Mouse (Mus musculus): ENCODE measurements around the gene E2f8. TPM values are rescaled to one million over a fixed set of nuclear protein-coding genes. Genes with fewer than 3 reads are reported as not detected.

Gene E2f8
- polyA plus RNA-seq, 1 experiment from 2014 or later: 14.6 TPM

GRCm38 (mm10) chr7:48897539-48898163, 16.3 kb upstream of the E2f8 start:
- no peak overlapping the region for H3K27ac ChIP-seq (replicated peaks; ENCODE audit: low read depth, low read length)
- H3K4me1 ChIP-seq (ENCODE audit: control insufficient read depth, insufficient read depth, low read length): no peaks in the 10 kb centered on the region
- H3K27me3 ChIP-seq (ENCODE audit: control insufficient read depth, insufficient read depth, low read length): no peaks in the 10 kb centered on the region
- WGBS: 72% methylated on average over 24 of the region's 24 CpGs
- no peaks in the 10 kb centered on the region for H3K9me3 ChIP-seq (ENCODE audit: control insufficient read depth, low read length)
- ATAC-seq (ENCODE audit: insufficient number of reproducible peaks, low FRiP score, low TSS enrichment, low read depth) (no peak), DNase-seq (ENCODE audit: low spot score) (peak; percentile 29)
- H3K4me3 ChIP-seq (ENCODE audit: low read depth, low read length): no peak overlapping the region
- no peak overlapping the region for H3K9ac ChIP-seq (ENCODE audit: low read length)
- H3K36me3 ChIP-seq (ENCODE audit: control insufficient read depth, insufficient read depth, low read length): no peaks in the 10 kb centered on the region
- H3K4me2 ChIP-seq (ENCODE audit: low read depth, severe bottlenecking): no peak overlapping the region

DNA sequence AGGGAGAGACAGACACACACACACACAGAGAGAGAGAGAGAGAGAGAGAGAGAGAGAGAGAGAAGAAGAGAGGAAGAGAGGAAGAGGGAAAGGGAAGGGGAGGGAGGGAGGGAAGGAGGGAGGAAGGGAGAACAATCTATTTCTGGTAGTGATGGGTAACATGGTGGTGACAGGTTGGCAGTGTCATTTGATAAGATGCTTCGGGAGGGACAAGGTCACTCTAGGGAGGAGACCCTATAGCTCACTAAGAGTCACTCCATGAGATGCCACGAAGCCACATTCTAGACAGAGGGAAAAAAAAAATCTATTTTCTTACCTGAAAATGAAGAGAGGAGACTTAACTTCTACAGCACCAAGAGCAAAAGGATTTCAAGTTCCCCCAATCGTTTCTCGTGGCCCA, 14.7 kb upstream of the E2f8 start:
- ATAC-seq (ENCODE audit: insufficient number of reproducible peaks, low FRiP score, low TSS enrichment, low read depth) (no peak), DNase-seq (ENCODE audit: low spot score) (no peak)
- H3K27me3 ChIP-seq (ENCODE audit: control insufficient read depth, insufficient read depth, low read length): no peaks in the 10 kb centered on the region
- H3K27ac ChIP-seq (replicated peaks; ENCODE audit: low read depth, low read length): no peak overlapping the region
- no peak overlapping the region for H3K4me3 ChIP-seq (ENCODE audit: low read depth, low read length)
- H3K4me1 ChIP-seq (ENCODE audit: control insufficient read depth, insufficient read depth, low read length): peaks cover 2% of the 10 kb centered on the region; the same call in 1 of the 2 replicates
- no peak overlapping the region for H3K4me2 ChIP-seq (ENCODE audit: low read depth, severe bottlenecking)
- no peaks in the 10 kb centered on the region for H3K9me3 ChIP-seq (ENCODE audit: control insufficient read depth, low read length)
- WGBS: 85% methylated on average over 4 of the region's 4 CpGs
- no peak overlapping the region for H3K9ac ChIP-seq (ENCODE audit: low read length)
- H3K36me3 ChIP-seq (ENCODE audit: control insufficient read depth, insufficient read depth, low read length): no peaks in the 10 kb centered on the region

DNA sequence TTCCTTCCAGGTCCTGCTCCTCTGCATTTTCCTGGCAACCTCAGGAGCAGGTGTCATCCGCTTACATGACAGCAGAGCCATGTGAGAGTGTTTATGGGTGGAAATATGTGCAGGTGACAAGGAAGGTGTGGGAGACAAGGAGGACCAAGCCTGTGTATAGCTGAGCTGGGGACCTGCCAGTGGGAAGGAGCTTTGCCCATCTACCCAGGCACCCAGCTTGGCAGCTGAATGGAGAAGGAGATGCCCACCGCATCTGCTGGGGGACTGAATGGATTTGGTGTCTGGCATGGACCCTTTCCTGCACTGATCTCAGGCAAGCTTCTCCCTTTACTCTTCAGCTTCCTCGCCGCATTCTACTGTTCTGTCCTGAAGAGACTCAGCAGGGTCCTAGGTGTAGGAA, 14.1 kb upstream of the E2f8 start:
- ATAC-seq (ENCODE audit: insufficient number of reproducible peaks, low FRiP score, low TSS enrichment, low read depth): no peak
- DNase-seq (ENCODE audit: low spot score): no peak
- H3K4me3 ChIP-seq (ENCODE audit: low read depth, low read length): no peak overlapping the region
- no peak overlapping the region for H3K27ac ChIP-seq (replicated peaks; ENCODE audit: low read depth, low read length)
- H3K4me2 ChIP-seq (ENCODE audit: low read depth, severe bottlenecking): no peak overlapping the region
- WGBS: 91% methylated on average over 4 of the region's 4 CpGs
- H3K4me1 ChIP-seq (ENCODE audit: control insufficient read depth, insufficient read depth, low read length): peaks cover 4% of the 10 kb centered on the region; the same call in 1 of the 2 replicates
- H3K27me3 ChIP-seq (ENCODE audit: control insufficient read depth, insufficient read depth, low read length): no peaks in the 10 kb centered on the region
- no peaks in the 10 kb centered on the region for H3K9me3 ChIP-seq (ENCODE audit: control insufficient read depth, low read length)
- H3K9ac ChIP-seq (ENCODE audit: low read length): no peak overlapping the region
- H3K36me3 ChIP-seq (ENCODE audit: control insufficient read depth, insufficient read depth, low read length): no peaks in the 10 kb centered on the region

DNA sequence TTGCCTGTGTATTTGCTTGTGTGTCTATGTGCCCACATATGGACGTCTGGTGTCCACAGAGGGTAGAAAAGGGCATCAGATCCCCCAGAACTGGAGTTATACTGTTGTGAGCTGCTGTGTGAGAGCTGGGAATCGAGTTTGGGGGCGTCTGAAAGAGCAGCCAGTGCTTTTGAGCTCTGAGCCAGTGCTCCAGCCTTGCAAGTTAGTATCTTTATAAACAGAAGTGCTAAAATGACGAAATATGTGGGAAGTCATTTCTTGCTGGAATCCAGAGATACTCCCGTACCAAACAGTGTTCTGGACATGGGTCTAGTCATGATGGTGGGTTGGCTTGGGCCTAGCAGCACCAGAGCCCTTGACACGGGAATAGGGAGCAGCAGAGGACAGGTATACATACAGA, 13.4 kb upstream of the E2f8 start:
- H3K27ac ChIP-seq (replicated peaks; ENCODE audit: low read depth, low read length): no peak overlapping the region
- H3K9ac ChIP-seq (ENCODE audit: low read length): no peak overlapping the region
- no peak overlapping the region for H3K4me3 ChIP-seq (ENCODE audit: low read depth, low read length)
- no peaks in the 10 kb centered on the region for H3K27me3 ChIP-seq (ENCODE audit: control insufficient read depth, insufficient read depth, low read length)
- H3K4me1 ChIP-seq (ENCODE audit: control insufficient read depth, insufficient read depth, low read length): peaks cover 4% of the 10 kb centered on the region; the same call in 1 of the 2 replicates
- no peaks in the 10 kb centered on the region for H3K36me3 ChIP-seq (ENCODE audit: control insufficient read depth, insufficient read depth, low read length)
- H3K9me3 ChIP-seq (ENCODE audit: control insufficient read depth, low read length): no peaks in the 10 kb centered on the region
- no peak overlapping the region for H3K4me2 ChIP-seq (ENCODE audit: low read depth, severe bottlenecking)
- ATAC-seq (ENCODE audit: insufficient number of reproducible peaks, low FRiP score, low TSS enrichment, low read depth): no peak
- WGBS: 79% methylated on average over 6 of the region's 6 CpGs
- DNase-seq (ENCODE audit: low spot score): no peak

DNA sequence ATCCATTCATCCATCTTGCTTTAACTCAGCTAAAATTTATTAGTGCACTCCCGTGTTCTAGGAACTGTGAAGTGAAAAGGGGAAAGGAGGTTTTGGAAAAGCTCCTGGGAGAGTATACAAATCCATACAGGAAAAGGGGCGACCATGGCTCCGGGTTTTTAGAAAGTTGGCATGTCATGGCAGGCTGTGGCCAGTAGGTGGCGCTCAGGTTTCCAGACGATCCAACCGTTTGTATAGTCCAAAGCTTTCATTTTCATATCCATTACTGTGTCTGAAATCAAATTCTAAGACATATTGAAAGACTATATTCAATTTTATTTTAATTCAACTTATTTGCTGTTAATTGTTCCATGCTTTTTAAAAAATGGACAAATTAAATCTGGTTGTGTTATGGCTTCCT, 12.8 kb upstream of the E2f8 start:
- no peak overlapping the region for H3K4me2 ChIP-seq (ENCODE audit: low read depth, severe bottlenecking)
- 2% methylated on average over 6 of the region's 6 CpGs for WGBS
- no peak overlapping the region for H3K4me3 ChIP-seq (ENCODE audit: low read depth, low read length)
- no peak overlapping the region for H3K9ac ChIP-seq (ENCODE audit: low read length)
- H3K9me3 ChIP-seq (ENCODE audit: control insufficient read depth, low read length): no peaks in the 10 kb centered on the region
- H3K27me3 ChIP-seq (ENCODE audit: control insufficient read depth, insufficient read depth, low read length): no peaks in the 10 kb centered on the region
- peak; percentile 84 for DNase-seq (ENCODE audit: low spot score)
- no peak overlapping the region for H3K27ac ChIP-seq (replicated peaks; ENCODE audit: low read depth, low read length)
- peaks cover 4% of the 10 kb centered on the region; the same call in 1 of the 2 replicates for H3K4me1 ChIP-seq (ENCODE audit: control insufficient read depth, insufficient read depth, low read length)
- H3K36me3 ChIP-seq (ENCODE audit: control insufficient read depth, insufficient read depth, low read length): no peaks in the 10 kb centered on the region
- ATAC-seq (ENCODE audit: insufficient number of reproducible peaks, low FRiP score, low TSS enrichment, low read depth): no peak

- no peak overlapping the region for H3K4me2 ChIP-seq (ENCODE audit: low read depth, severe bottlenecking)
- no peaks in the 10 kb centered on the region for H3K9me3 ChIP-seq (ENCODE audit: control insufficient read depth, low read length)
- H3K9ac ChIP-seq (ENCODE audit: low read length): no peak overlapping the region
- no peak for ATAC-seq (ENCODE audit: insufficient number of reproducible peaks, low FRiP score, low TSS enrichment, low read depth)
- 85% methylated on average over 7 of the region's 7 CpGs for whole genome bisulfite sequencing
- no peak overlapping the region for H3K4me3 ChIP-seq (ENCODE audit: low read depth, low read length)
- peaks cover 7% of the 10 kb centered on the region for H3K4me1 ChIP-seq (ENCODE audit: control insufficient read depth, insufficient read depth, low read length)
- DNase-seq (ENCODE audit: low spot score): no peak
- H3K36me3 ChIP-seq (ENCODE audit: control insufficient read depth, insufficient read depth, low read length): no peaks in the 10 kb centered on the region
- no peaks in the 10 kb centered on the region for H3K27me3 ChIP-seq (ENCODE audit: control insufficient read depth, insufficient read depth, low read length)
- H3K27ac ChIP-seq (replicated peaks; ENCODE audit: low read depth, low read length): no peak overlapping the region
These were observed 11.7 kb upstream of the E2f8 start for GRCm38 (mm10) chr7:48893093-48893492.

GRCm38 (mm10) chr7:48891029-48891428, 9.6 kb upstream of the E2f8 start:
- Histone ChIP-seq H3K4me1 (ENCODE audit: control insufficient read depth, insufficient read depth, low read length) (peaks cover 7% of the 10 kb centered on the region), H3K9me3 (ENCODE audit: control insufficient read depth, low read length) (no peaks in the 10 kb centered on the region), H3K4me3 (ENCODE audit: low read depth, low read length) (no peak overlapping the region), H3K4me2 (ENCODE audit: low read depth, severe bottlenecking) (no peak overlapping the region), H3K27ac (replicated peaks; ENCODE audit: low read depth, low read length) (no peak overlapping the region), H3K9ac (ENCODE audit: low read length) (no peak overlapping the region), H3K36me3 (ENCODE audit: control insufficient read depth, insufficient read depth, low read length) (no peaks in the 10 kb centered on the region), H3K27me3 (ENCODE audit: control insufficient read depth, insufficient read depth, low read length) (no peaks in the 10 kb centered on the region)
- DNase-seq (ENCODE audit: low spot score) (no peak), ATAC-seq (ENCODE audit: insufficient number of reproducible peaks, low FRiP score, low TSS enrichment, low read depth) (no peak)
- 72% methylated on average over 5 of the region's 5 CpGs for WGBS

DNA sequence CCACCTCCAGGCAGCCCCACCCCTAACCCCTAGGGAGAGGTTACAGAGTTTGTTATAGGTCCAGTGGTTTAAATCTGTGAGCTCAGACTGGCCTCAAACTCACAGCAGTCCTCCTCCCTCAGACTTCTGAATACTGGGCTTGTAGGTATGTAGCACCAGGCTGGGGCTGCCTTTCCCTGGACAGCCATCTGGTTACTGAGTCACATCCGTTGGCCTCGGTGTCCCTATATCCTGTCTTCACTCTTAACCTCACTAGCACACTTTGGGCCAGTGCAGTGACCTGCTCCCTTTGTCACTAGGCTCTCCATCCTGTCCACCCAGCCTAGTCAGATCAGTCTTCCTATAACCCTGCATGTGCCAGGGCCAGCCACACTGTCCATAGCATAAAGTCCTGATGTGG, 7.4 kb upstream of the E2f8 start:
- Histone ChIP-seq H3K27ac (replicated peaks; ENCODE audit: low read depth, low read length) (no peak overlapping the region), H3K36me3 (ENCODE audit: control insufficient read depth, insufficient read depth, low read length) (no peaks in the 10 kb centered on the region), H3K4me1 (ENCODE audit: control insufficient read depth, insufficient read depth, low read length) (peaks cover 10% of the 10 kb centered on the region), H3K4me2 (ENCODE audit: low read depth, severe bottlenecking) (no peak overlapping the region), H3K9ac (ENCODE audit: low read length) (no peak overlapping the region), H3K9me3 (ENCODE audit: control insufficient read depth, low read length) (no peaks in the 10 kb centered on the region), H3K4me3 (ENCODE audit: low read depth, low read length) (no peak overlapping the region), H3K27me3 (ENCODE audit: control insufficient read depth, insufficient read depth, low read length) (no peaks in the 10 kb centered on the region)
- DNase-seq (ENCODE audit: low spot score) (no peak), ATAC-seq (ENCODE audit: insufficient number of reproducible peaks, low FRiP score, low TSS enrichment, low read depth) (no peak; the same call in 1 of the 2 replicates)
- 67% methylated on average over 2 of the region's 2 CpGs for WGBS

DNA sequence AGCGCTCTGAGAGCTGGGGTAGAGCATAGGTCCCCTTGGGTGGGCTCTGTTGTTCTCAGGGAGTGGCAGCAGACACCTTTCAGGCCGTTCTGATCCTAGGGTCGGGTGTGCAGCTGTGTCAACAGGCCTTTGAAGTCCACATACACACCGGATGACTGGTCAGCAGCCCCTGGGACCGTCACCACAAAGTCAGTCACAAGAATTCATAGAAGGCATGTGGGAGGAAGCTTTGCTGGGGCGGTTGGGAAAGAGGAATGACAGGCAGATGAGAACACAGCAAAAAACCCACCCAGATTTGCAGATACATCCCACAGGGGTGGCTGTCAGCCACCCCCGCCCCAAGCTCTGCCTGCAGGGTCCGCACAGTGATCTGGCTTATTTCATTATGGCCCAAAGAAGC, 6.6 kb upstream of the E2f8 start:
- Histone ChIP-seq H3K4me3 (ENCODE audit: low read depth, low read length) (no peak overlapping the region), H3K9ac (ENCODE audit: low read length) (no peak overlapping the region), H3K27me3 (ENCODE audit: control insufficient read depth, insufficient read depth, low read length) (no peaks in the 10 kb centered on the region), H3K9me3 (ENCODE audit: control insufficient read depth, low read length) (no peaks in the 10 kb centered on the region), H3K36me3 (ENCODE audit: control insufficient read depth, insufficient read depth, low read length) (no peaks in the 10 kb centered on the region), H3K27ac (replicated peaks; ENCODE audit: low read depth, low read length) (no peak overlapping the region), H3K4me2 (ENCODE audit: low read depth, severe bottlenecking) (no peak overlapping the region), H3K4me1 (ENCODE audit: control insufficient read depth, insufficient read depth, low read length) (peaks cover 10% of the 10 kb centered on the region)
- DNase-seq (ENCODE audit: low spot score): no peak
- ATAC-seq (ENCODE audit: insufficient number of reproducible peaks, low FRiP score, low TSS enrichment, low read depth): no peak
- WGBS: 32% methylated on average over 8 of the region's 8 CpGs
